Mouse (Mus musculus): ENCODE measurements around the gene Utrn. TPM values are rescaled to one million over a fixed set of nuclear protein-coding genes. Genes with fewer than 3 reads are reported as not detected.

The Utrn gene
- 10 to 100 TPM; 37.1 to 44.7 TPM for total RNA-seq (2021)
- long read RNA-seq, experiment 1, partial matches to known transcripts, result 2 of 3 reads
- long read RNA-seq, experiment 1, other reads (novel, unspliced or antisense), result 1 of 3 reads
- long read RNA-seq, experiment 2, partial matches to known transcripts, result 1 of 2 reads
- long read RNA-seq, experiment 2, other reads (novel, unspliced or antisense), result 1 of 2 reads

DNA sequence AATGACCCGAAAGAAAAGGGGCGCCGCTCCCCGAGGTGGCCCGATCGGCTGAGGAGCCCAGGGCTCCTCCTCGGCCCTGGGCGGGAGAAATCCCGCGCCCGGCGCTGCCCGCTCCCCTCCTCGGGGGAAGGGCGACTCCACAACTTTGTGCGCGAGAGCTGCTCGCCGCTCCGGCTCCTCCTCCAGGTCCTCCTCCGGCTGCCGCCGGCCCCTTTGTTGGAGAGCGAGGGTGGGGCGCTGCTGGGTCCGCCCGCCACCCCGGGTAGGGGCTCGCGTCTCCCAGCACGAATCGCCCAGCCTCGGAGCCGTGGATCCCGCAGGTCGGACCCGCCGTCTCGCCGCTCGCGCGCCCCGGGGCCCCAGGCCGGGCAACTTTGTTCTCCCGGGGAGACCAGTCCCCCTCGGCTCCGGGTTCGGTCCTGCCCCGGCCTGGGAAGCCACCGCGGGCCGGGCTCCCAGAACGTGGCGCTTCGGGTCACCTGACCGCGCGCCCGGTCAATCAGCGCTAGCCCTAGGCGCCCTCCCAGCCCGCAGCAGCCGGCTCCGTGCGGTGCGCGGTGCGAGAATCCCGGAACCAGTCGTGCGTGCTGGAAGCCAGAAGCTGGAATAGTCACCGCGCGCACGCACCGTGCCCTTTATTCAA is at the start of gene Utrn:
Gene Utrn, minus strand, starts transcription at position 337 of the 643 bp plus-strand sequence.
- peak; percentile 90 for DNase-seq
- intact Hi-C loops (cut with DNase I; ENCODE audit: low total_unique reads), result no loop called here

DNA sequence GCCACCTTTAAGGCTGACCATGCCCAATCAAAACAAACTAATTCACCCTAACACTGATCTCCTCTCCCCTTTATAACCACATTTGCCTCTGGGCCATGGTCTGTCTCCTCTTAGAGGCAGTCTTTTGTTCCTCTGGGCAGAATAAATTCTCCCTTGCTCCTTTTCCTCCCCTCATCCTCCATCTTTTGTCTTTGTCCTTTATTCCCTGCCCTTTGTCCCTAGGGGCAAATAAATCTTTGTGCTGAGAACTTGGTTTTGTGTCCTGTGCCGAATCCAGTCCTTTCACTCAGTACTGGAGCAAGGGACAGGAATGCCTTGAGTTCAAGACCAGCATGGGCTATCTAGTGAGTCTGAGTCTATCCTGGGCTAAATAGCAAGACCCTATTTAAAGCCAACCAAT is 48.5 kb upstream of the Utrn start:
- intact Hi-C loops (cut with DNase I; ENCODE audit: low total_unique reads), result no loop called here

DNA sequence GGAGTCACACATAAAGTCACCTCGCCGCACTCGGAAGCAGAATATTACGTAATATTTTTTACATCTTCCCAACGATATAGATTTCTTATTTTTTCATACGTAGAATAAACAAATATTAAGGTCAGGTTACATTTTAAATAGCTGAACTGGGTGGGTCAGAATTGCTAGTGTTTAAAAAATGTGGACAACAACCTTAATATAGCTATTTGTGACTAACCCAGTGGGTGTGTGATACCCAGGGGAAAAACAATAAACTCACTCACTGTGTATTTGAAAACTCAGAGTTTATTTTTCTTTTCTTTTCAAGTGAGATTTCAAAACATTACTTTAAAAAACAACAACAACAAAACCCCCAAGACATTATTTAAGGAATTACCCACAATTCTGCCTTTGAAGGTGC is 47.2 kb upstream of the Utrn start:
- intact Hi-C loops (cut with DNase I; ENCODE audit: low total_unique reads), result no loop called here
- DNase-seq, result no peak

More for the DNA sequence above, 48.5 kb upstream of the Utrn start:
- no peak for DNase-seq

DNA sequence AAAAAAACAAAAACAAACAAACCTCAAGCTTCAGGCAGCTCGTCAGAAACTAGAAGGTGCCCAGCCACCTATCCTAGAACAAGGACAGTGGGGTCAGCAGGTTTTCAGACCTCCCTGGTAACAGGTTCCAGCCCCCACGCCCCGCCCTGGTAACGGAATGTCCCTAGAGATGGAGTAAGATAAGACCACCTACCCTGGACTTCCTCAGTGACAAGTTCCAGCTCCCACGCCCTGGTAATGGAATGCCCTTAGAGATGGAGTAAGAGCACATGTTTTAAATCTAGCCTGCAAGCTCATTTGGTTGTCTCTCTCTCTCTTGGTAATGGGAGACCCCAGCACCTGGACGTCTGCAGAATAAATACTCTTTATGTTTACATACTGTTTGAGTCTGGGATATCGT is 46.7 kb upstream of the Utrn start:
- intact Hi-C loops (cut with DNase I; ENCODE audit: low total_unique reads), result no loop called here
- DNase-seq, result no peak

DNA sequence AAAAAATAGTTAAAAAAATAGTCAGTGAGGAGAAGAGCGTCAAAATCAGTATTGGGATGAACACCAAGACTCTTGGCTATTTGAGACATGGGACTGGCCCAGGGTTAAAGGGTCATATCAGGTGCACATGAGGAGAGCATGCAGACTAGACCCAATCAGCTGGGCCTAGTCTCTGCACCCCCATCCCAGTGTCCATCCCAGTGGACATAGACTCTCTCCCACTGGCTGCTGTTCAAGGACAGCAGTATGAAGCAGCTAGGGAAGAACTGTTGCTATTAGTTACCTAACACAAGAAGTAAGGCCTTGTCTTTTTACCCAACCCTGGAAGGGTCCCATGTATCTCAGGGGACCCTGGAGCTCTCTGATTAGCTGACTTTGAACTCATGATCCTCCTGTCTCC is 45.0 kb upstream of the Utrn start:
- intact Hi-C loops (cut with DNase I; ENCODE audit: low total_unique reads), result no loop called here
- no peak for DNase-seq

DNA sequence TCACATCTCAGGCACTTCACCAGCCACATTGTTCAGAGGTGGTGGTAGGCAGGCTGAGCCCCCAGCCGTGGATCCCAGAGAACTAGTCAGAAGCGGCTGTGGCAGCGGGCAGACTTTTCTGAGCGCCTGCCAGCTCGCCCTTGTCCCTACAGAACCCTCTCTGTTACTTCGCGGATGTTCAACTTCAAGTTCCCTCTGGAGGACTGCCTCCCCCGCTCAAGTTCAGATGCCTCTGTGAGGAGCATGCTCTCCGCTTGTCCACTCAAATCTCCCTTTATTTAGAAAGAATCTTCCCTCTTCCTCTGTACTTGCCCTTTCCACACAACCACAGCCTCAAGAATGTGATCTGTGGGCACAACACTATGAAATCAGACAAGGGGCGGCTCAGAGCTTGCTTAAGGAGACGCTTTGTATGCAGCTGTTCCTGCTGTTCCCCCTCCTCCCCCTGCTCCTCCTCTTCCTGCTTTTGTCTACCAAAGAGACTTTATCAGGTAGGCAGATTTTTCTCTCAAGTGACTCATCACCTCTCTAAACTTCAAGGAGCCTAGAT is 42.9 kb upstream of the Utrn start:
- intact Hi-C loops (cut with DNase I; ENCODE audit: low total_unique reads), result no loop called here
- peak; percentile 22 for DNase-seq

DNA sequence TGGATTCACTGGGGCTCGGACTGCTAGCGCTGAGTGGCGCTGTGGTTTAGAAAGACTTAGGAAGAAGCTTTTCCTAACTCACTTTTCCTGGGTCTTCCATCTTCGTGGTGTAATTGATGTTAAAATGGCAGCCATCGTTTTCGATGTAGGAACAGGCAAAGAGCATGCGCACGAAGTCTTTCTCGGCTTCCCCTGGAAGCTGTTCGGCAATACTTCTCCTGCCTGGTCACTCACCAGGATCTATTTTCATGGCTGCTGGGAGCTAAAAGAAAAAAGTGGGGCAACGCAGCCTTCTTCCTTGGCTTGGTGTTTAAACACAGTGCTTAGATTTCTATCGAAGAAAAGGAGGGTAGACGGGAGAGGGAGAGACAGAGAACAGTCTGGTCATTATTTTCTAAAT is 42.3 kb upstream of the Utrn start:
- no peak for DNase-seq
- intact Hi-C loops (cut with DNase I; ENCODE audit: low total_unique reads), result no loop called here

DNA sequence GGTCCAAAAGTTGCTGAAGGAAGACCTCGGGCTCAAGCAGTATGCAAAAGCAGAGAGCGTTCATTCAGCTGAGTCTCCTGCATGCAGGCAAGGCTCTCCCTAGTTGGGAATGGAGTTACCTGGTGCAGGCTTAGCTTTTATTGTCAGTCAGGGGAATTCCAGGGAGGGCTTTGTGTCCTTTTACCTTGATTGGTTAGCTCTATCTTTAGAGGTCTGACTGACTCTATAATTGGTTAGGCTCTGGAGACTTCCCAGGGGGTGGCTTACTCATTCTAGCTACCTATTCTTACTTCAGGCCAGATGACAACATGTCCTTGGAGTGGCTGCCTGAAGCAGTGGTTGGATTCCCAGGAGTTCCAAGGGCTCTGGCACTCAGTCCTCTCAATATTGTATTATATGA is 40.7 kb upstream of the Utrn start:
- DNase-seq, result no peak
- intact Hi-C loops (cut with DNase I; ENCODE audit: low total_unique reads), result no loop called here

DNA sequence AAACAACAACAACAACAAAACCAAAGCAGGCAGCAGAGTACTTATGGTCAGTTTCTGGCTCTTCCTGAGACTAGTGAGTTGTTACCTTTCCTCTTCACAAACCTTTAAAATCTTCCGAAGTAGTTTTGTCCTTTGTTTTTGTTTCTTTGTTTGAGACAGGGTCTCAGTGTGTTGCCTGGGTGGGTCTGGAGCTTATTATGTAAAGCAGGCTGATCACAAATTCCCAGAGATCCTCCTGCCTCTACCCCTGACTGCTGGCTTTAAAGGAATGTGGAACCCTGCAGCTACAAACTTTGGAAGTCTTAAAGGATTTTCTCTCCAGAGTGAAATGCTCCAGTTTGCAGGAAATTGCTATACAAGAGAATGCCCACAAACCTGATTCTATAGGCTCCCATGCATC is 40.0 kb upstream of the Utrn start:
- no peak for DNase-seq

DNA sequence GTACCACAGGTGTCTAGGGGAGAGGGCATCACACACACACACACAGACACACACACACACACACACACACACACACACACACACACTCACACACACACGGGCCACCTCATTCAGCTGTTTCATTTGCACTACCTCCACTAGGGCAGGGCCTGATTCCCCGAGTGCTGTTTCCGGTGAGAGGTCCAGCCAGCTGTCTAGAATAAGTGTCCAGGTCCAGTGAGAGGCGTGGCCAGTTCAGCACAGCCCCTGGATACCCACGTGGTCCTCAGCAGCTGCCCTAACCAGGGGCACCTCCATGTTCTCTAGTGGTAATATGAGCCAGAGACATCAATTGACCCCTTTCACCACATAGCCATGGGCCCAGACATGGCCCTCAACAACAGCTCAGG is 35.0 kb upstream of the Utrn start:
- DNase-seq, result no peak
- intact Hi-C loops (cut with DNase I; ENCODE audit: low total_unique reads), result no loop called here

More for the DNA sequence above, 40.0 kb upstream of the Utrn start:
- intact Hi-C loops (cut with DNase I; ENCODE audit: low total_unique reads), result no loop called here

DNA sequence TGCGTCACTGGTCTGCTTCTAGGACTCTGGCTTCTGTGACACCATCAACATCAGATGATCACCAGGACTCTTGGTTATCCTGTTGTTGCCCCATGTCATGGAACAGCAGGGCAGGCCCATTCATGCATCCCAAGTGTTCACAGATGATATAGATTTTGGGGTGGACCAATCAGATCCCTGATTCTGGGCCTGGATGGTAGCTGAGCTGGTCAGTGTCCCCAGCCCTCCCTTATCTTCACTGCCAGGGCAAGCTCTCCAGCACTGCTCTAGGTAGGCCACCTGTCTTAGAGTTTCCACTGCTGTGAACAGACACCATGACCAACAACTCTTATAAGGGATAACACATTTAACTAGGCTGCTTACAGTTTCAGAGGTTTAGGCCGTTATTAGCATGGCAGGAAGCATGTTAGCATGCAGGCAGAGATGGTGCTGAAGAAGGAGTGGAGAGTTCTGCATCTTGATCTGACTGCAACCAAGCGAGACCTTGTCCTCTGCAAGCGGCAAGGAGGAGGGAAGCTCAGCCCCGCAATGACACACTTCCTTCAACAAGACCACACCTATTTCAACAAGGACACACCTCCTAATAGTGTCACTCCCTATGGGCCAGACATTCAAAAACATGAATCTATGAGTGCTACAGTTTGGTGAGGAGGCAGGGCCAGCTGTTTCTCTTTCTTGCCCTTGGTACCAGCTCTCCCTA is 34.4 kb upstream of the Utrn start:
- no peak for DNase-seq
- intact Hi-C loops (cut with DNase I; ENCODE audit: low total_unique reads), result no loop called here

DNA sequence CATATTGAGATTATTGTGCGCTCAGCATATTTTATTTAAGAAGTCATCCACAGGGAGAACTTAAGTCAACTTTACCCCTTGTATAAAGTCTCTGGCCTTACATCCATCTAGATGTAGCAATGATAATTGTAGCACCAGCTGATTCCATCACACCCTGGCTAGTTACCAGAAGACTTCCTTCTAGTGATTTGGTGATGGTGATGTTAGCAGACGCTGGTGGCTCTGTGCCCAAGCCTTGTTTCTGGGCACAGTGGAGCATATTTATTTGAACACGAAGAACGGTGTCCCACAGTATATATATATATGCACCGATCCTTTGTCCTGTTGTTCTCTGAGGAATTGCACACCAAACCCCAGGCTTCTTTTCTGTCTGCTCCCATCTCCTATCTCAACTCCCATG is 30.7 kb upstream of the Utrn start:
- no peak for DNase-seq
- intact Hi-C loops (cut with DNase I; ENCODE audit: low total_unique reads), result no loop called here

DNA sequence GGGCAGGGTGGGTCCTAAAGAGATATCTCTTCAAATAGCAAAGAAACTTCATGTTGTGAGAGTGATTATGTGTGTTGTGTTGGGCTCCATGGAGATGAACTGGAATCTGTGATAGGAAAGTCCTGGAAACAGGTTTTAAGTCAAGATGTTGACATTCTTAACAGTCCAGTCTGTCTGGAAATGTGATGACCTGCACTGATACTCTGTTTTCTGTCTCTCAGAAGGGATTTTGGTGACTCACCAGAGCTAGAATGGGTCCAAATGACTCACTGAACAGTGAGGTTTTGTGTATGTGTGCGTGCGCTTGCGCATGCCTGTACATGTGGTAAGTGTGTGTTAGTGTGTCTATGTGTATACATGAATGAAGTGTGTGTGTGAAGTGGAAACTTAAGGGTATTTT is 24.2 kb upstream of the Utrn start:
- no peak for DNase-seq
- intact Hi-C loops (cut with DNase I; ENCODE audit: low total_unique reads), result no loop called here

DNA sequence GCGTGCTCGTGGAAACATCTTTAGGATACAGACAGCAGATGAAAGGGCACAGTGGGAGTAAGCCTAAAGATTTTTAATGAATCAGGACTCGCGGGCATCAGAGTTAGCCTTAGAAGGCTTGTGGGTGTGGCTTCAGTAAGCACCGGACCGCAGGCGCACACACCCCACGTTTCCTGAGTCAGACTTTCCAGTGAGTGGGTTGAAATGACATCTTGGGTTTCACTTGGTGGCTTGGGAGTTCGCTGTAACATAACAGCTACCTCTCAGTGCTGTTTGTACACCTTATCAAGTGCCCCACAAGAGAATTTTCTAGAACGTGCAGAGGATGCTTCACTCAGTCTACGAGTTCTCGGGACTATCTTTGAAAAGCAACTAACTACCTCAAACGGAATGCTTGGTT is 19.2 kb upstream of the Utrn start:
- intact Hi-C loops (cut with DNase I; ENCODE audit: low total_unique reads), result no loop called here
- DNase-seq, result no peak

DNA sequence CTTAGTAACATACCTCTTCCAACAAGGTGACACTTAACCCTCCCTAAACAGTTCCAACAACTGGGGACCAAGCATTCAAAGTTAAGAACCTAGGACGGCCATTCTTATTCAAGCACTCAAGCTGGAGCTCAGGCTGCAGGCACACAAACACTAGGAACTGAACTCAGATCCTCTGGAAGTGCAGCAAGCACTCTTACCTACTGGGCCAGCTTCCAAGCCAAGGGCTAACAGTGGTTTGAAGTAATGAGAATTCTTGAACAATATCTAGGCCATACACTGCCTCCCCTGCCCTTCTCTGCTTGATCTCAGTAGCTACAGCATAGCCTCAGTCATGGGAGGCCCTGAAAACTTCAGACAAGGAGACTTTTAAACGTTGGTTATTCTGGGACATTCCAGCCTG is 18.6 kb upstream of the Utrn start:
- intact Hi-C loops (cut with DNase I; ENCODE audit: low total_unique reads), result no loop called here
- no peak for DNase-seq

DNA sequence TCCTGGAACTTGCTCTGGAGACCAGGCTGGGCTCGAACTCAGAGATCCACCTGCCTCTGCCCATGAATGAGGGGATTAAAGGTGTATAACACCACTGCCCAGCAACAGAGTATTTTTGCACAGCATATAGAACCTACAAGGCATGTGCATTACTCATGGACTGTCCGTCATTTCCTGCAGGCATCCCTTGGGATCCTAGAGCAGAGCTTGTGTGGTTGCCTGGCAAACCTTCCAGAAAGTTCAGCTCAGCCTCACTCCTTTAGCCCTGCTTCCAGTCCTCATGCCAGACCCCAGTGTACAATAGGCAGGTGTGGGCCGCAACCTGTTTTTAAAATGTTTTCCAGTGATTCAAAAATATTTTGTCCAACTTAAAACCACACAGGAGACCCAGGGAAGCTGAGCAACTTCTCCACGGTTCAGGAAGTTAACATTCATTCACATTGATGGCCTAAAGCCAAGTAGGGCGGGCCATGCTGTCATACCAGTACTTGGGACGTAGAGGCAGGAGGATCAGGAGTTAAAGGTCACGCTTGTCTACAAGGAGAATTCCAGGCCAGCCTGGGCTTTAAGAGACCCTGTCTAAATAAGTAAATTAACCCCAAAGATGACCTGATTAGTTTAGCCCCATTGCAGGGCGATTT is 15.3 kb upstream of the Utrn start:
- no peak for DNase-seq
- intact Hi-C loops (cut with DNase I; ENCODE audit: low total_unique reads), result no loop called here

DNA sequence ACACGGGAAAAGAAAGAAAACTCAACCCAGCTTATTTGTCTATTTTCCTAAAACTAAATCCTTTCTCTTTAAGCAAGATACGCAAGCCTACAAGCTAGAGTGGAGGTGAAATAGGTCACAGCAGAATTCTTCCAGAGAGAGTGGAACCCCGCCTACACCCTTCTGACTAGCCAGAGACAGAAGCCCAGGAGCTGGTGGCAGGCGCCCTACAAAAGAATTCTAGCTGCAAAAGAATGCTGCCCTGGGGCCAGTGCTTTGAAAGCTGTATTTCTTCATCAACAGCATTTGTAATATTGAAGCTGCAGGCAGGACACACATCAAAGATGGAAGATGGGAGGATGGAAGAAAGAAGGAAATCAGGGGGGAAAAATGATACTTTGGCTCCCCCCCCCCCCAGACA is 12.7 kb upstream of the Utrn start:
- no peak for DNase-seq
- intact Hi-C loops (cut with DNase I; ENCODE audit: low total_unique reads), result no loop called here

DNA sequence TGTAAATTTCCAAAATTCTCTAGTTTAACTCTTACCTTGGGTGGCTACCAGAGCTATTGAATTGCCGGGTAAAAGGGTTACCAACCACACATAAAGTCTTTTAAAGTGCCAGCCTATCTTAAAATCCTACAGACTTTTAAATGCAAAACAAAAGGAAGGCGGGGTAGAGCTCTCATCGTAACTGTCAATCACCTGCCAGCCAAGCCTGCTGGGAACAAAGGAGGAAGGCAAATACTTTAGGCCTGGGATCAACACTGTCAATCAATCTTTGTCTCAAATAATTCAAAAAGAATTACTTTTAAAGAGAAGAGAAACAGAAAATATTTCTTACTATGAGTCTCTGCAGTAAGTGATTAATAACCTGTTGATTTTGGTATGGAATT is 10.1 kb upstream of the Utrn start:
- intact Hi-C loops (cut with DNase I; ENCODE audit: low total_unique reads), result no loop called here
- DNase-seq, result no peak

DNA sequence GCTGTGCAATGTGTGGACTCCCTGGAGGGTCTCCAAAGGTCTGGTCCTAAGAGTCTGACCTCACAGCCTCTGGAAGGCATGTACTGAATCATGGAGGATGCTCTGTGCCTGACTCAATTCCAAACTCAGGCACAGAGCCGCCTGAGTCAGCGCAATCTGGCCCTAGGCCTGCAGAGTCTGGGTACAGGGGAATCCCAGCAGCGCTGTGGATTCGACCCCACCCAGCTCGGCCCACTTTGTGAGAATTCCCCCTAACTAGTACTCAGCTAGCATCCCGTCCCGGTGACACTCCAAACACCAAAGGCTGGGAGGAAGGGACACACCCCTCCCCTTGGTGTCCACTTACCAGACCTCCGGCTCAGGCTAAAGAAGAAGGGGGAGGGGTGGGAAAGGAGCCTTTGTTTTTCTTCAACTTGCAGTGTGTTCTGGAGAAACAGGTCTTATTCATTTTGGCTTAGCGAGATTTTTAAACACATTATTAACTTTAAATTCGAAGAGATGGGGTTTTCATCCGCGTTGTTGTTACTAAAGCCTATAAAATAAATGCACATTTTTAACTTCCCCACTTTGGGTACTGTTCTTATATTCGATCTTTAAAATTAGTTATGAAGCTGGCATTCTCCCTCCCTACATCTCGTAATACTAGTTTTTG is 9.6 kb upstream of the Utrn start:
- intact Hi-C loops (cut with DNase I; ENCODE audit: low total_unique reads), result no loop called here

DNA sequence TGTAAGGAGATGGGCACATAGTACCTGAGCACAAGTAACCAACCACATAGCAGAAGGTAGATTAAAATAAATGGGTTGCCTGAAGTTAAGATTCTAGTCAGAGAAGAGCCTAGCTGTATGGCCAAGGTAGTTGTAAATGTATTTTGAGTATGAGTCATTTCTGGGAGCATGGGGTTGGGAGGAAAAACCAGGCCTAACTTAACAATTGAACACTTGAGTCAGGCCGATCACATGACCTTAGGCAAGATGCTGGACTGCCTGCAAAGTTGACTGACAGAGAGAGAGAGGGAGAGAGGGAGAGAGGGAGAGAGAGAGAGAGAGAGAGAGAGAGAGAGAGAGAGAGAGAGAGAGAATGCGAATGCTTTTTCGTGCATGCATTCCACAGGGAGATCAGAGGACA is 7.3 kb upstream of the Utrn start:
- DNase-seq, result no peak
- intact Hi-C loops (cut with DNase I; ENCODE audit: low total_unique reads), result no loop called here

More for the DNA sequence above, 9.6 kb upstream of the Utrn start:
- peak; percentile 59 for DNase-seq
